Mouse (Mus musculus) cortical plate, adult 2 months (tissue): ENCODE data around the gene Orai3. TPM values are rescaled to one million over a fixed set of nuclear protein-coding genes. Genes with fewer than 3 reads are reported as not detected.

Experiments used
- H3K27ac ChIP-seq: fragments of 200-500 bp; 2 replicates; pipeline ENCODE4 v1.5.1; 2012; ENCODE audit warnings: low read length, control low read depth, inconsistent platforms; ENCODE audit not compliant: insufficient read depth
- H3K4me1 ChIP-seq: fragments of 200-500 bp; 2 replicates; pipeline ENCODE4 v1.6.1; 2011; ENCODE audit warnings: low read length; ENCODE audit not compliant: control insufficient read depth, insufficient read depth
- H3K4me3 ChIP-seq: fragments of 200-500 bp; 2 replicates; pipeline ENCODE4 v1.5.1; 2011; ENCODE audit warnings: mild to moderate bottlenecking, low read length, control low read depth; ENCODE audit not compliant: insufficient read depth
- CTCF ChIP-seq: fragments of 200-500 bp; IDR thresholded peaks from 2 replicates; pipeline ENCODE4 v1.5.1; 2011; ENCODE audit warnings: mild to moderate bottlenecking, control low read depth, low read length; ENCODE audit not compliant: insufficient read depth; ENCODE audit errors: extremely low read depth
- POLR2A ChIP-seq: fragments of 200-500 bp; IDR thresholded peaks from 2 replicates; pipeline ENCODE4 v1.6.1; 2011; ENCODE audit warnings: mild to moderate bottlenecking, low read length, control low read depth; ENCODE audit not compliant: insufficient read depth; ENCODE audit errors: extremely low read depth
- polyA plus RNA-seq: library from polyadenylated mRNA; depleted of rRNA; stranded (reverse); fragments of >200 nt; gene quantifications from 2 replicates; pipeline ENCODE4 v1.2.3, GENCODE M21; 2012; rRNA removed

Orai3 gene
- polyA plus RNA-seq, 1 experiment, result 24.6 TPM

- no peak for TF ChIP-seq POLR2A
- TF ChIP-seq CTCF, result no peak
- no peak overlapping the region for H3K27ac ChIP-seq
Observed at GRCm38 (mm10) chr7:127817776-127818175, 48.2 kb downstream of the Orai3 start.

DNA sequence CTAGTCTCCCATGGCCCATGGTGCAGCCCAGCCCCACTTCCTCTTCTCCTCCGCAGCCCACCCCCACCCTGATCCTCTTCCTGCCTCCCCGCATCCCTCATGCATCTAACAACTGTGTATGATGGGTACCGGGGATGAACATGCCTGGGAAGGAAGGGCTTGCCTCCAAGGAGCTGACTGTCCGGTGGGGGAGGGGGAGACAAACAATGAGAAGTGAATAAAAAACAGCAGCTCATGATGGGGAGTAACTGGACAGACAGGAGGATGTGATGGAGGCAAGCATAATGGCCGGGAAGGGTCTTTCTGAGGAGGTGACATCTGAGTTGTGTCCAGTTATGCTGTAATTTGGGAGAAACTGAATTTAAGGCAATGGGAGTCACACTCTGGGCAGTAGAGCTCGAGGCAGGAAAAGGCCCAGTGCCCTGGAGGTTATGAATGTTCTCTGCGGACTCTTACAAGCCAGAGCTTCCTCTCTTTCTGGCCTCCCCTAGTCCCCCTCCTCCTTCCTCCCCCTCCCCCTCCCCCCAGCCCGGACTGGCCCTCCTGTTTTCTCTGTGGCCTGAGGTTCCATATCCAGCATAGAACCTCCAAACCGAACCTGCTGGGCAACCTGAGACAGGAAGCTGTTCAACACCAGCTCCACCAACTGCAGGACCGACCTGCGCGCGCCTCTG, 51.4 kb downstream of the Orai3 start:
- Histone ChIP-seq H3K27ac (no peak overlapping the region), H3K4me3 (peak overlapping the region; percentile 12; the same call in 1 of the 2 replicates), H3K4me1 (peaks cover 5% of the 10 kb centered on the region; the same call in 1 of the 2 replicates)
- TF ChIP-seq POLR2A (no peak), CTCF (no peak)

More at GRCm38 (mm10) chr7:127817776-127818175, 48.2 kb downstream of the Orai3 start:
- H3K4me1 ChIP-seq, result peaks cover 15% of the 10 kb centered on the region
- H3K4me3 ChIP-seq, result no peak overlapping the region

- Histone ChIP-seq H3K4me1 (no peaks in the 10 kb centered on the region), H3K4me3 (peak overlapping the region; percentile 96), H3K27ac (no peak overlapping the region)
- no peak for TF ChIP-seq CTCF
- TF ChIP-seq POLR2A, result no peak
Observed at GRCm38 (mm10) chr7:127822494-127822893, 52.9 kb downstream of the Orai3 start.

GRCm38 (mm10) chr7:127823236-127824171, 53.9 kb downstream of the Orai3 start:
- TF ChIP-seq POLR2A (no peak), CTCF (no peak)
- no peaks in the 10 kb centered on the region for H3K4me1 ChIP-seq
- H3K4me3 ChIP-seq, result peak overlapping the region; percentile 96
- H3K27ac ChIP-seq, result peak overlapping the region; percentile 79

- H3K4me3 ChIP-seq, result peak within 1 kb of the TSS; percentile 96
- H3K4me1 ChIP-seq, result no peaks in the 10 kb centered on the region
- TF ChIP-seq CTCF (no peak), POLR2A (peak; percentile 33; the same call in 1 of the 2 replicates)
- peak within 1 kb of the TSS; percentile 79 for H3K27ac ChIP-seq
Observed at GRCm38 (mm10) chr7:127824176-127824871, 54.7 kb downstream of the Orai3 start, which contains the start of the genes Stx4a and Stx1b. Gene Stx4a (plus strand): TSS chr7:127824294. Gene Stx1b (minus strand): TSS chr7:127824549.

Other genes with a start within 250 kb of the Orai3 start
- not detected in 2 replicates for gene Tmem265, start 208.4 kb upstream of the Orai3 start, polyA plus RNA-seq
- gene Phkg2, start 196.5 kb upstream of the Orai3 start, polyA plus RNA-seq, result 143 and 150 TPM in 2 replicates
- 22.0 and 22.3 TPM in 2 replicates for gene Ccdc189, start 181.2 kb upstream of the Orai3 start, polyA plus RNA-seq
- 48.0 and 51.1 TPM in 2 replicates for gene Rnf40, start 181.0 kb upstream of the Orai3 start, polyA plus RNA-seq
- 16.9 and 19.5 TPM in 2 replicates for gene Zfp629, start 154.0 kb upstream of the Orai3 start, polyA plus RNA-seq
- gene Bcl7c, start 60.9 kb upstream of the Orai3 start, polyA plus RNA-seq, result 25.5 and 27.0 TPM in 2 replicates
- gene Ctf1, start 57.1 kb upstream of the Orai3 start, polyA plus RNA-seq, result 7.1 and 7.5 TPM in 2 replicates
- not detected in 2 replicates for gene Ctf2, start 37.6 kb upstream of the Orai3 start, polyA plus RNA-seq
- 59.2 and 60.7 TPM in 2 replicates for gene Fbxl19, start 25.3 kb upstream of the Orai3 start, polyA plus RNA-seq
- gene Setd1a, start 6.9 kb downstream of the Orai3 start, polyA plus RNA-seq, result 15.7 and 16.4 TPM in 2 replicates
- gene Gm49388, start 15.8 kb downstream of the Orai3 start, polyA plus RNA-seq, result not detected in 2 replicates
- gene Hsd3b7, start 30.8 kb downstream of the Orai3 start, polyA plus RNA-seq, result 14.2 and 14.5 TPM in 2 replicates
- gene Stx4a, start 54.5 kb downstream of the Orai3 start, polyA plus RNA-seq, result 118 and 122 TPM in 2 replicates
- gene Stx1b, start 54.7 kb downstream of the Orai3 start, polyA plus RNA-seq, result 381 and 383 TPM in 2 replicates
- 14.9 and 15.1 TPM in 2 replicates for gene Zfp646, start 106.4 kb downstream of the Orai3 start, polyA plus RNA-seq
- 12.9 and 13.5 TPM in 2 replicates for gene Zfp668, start 107.0 kb downstream of the Orai3 start, polyA plus RNA-seq
- gene Prss53, start 121.2 kb downstream of the Orai3 start, polyA plus RNA-seq, result 4.1 and 4.6 TPM in 2 replicates
- not detected in 2 replicates for gene Gm21974, start 125.6 kb downstream of the Orai3 start, polyA plus RNA-seq
- 56.8 and 67.0 TPM in 2 replicates for gene Vkorc1, start 125.8 kb downstream of the Orai3 start, polyA plus RNA-seq
- gene Bckdk, start 134.3 kb downstream of the Orai3 start, polyA plus RNA-seq, result 55.7 and 59.2 TPM in 2 replicates
- 39.1 and 44.1 TPM in 2 replicates for gene Kat8, start 142.7 kb downstream of the Orai3 start, polyA plus RNA-seq
- gene Prss8, start 160.3 kb downstream of the Orai3 start, polyA plus RNA-seq, result 0.08 and 0.15 TPM in 2 replicates
- 17.0 and 17.9 TPM in 2 replicates for gene Prss36, start 176.9 kb downstream of the Orai3 start, polyA plus RNA-seq
- 380 and 408 TPM in 2 replicates for gene Fus, start 197.6 kb downstream of the Orai3 start, polyA plus RNA-seq
- gene Pycard, start 224.1 kb downstream of the Orai3 start, polyA plus RNA-seq, result 8.9 and 10.6 TPM in 2 replicates
- gene Trim72, start 234.1 kb downstream of the Orai3 start, polyA plus RNA-seq, result 1.6 and 1.7 TPM in 2 replicates